ENCODE assay signal across 15 mouse cellular contexts in the genomic region with DNA sequence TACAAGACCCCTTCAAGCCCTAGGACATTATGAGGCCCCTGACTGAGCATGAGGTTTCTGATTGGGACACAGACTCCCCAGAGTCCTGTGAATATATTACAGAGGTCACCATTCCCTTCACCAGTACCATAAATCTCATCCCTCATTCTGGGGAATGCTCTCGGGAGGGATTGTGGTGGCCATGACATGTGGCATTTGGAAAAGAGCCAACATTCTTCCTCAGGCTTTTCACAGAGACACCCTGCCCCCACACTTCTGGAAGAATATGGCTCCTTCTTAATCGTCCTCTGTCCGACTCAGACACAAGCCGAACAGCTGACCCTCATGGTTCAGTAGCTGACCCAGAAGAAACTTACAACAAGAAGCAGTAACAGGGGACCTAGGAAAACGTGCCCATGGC.
A peak's percentile ranks its signal among the peaks of the same experiment; 100 is the strongest.
DNase-seq lines count a peak whose midpoint lies in the region; ATAC-seq and TF ChIP-seq lines count a peak whose summit lies in the region.
"Had no signal": no experiment of that assay in that cellular context is flagged by ENCODE, and none has a peak within 500 bp of the region (broad histone marks: within the 10 kb centered on the region; RNA-seq: fewer than 3 reads in every experiment).

No protein-coding gene starts in this region.

- no peak overlapping the region for H3K4me2 ChIP-seq in lung, postnatal 0 days (replicated peaks; ENCODE audit: low read depth, low read length)
- no peak overlapping the region for H3K4me2 ChIP-seq in kidney, embryonic 15.5 days
- no peak overlapping the region for H3K4me2 ChIP-seq in intestine, embryonic 15.5 days (replicated peaks)
- H3K4me2 ChIP-seq in midbrain, embryonic 15.5 days: no peak overlapping the region
- H3K4me2 ChIP-seq: forebrain, embryonic 12.5 days; hindbrain, embryonic 14.5 days; liver, embryonic 13.5 days had no signal

- H3K27ac ChIP-seq in lung, postnatal 0 days (ENCODE audit: low read length): no peak overlapping the region
- H3K27ac ChIP-seq in kidney, embryonic 15.5 days: peak overlapping the region; percentile 5; the same call in 1 of the 2 replicates
- H3K27ac ChIP-seq in intestine, embryonic 15.5 days: no peak overlapping the region
- H3K27ac ChIP-seq in midbrain, embryonic 15.5 days: no peak overlapping the region
- H3K27ac ChIP-seq: forebrain, embryonic 12.5 days; gastrocnemius, adult 2 months; hindbrain, embryonic 14.5 days; layer of hippocampus, adult 2 months; liver, embryonic 13.5 days had no signal

- H3K36me3 ChIP-seq in lung, postnatal 0 days (ENCODE audit: insufficient read depth, low read length): no peaks in the 10 kb centered on the region
- H3K36me3 ChIP-seq in kidney, embryonic 15.5 days: no peaks in the 10 kb centered on the region
- no peaks in the 10 kb centered on the region for H3K36me3 ChIP-seq in intestine, embryonic 15.5 days
- H3K36me3 ChIP-seq in midbrain, embryonic 15.5 days (replicated peaks): no peaks in the 10 kb centered on the region
- H3K36me3 ChIP-seq: forebrain, embryonic 12.5 days; liver, embryonic 13.5 days had no signal

- H3K9ac ChIP-seq in lung, postnatal 0 days (replicated peaks; ENCODE audit: low read depth): no peak overlapping the region
- H3K9ac ChIP-seq in kidney, embryonic 15.5 days: no peak overlapping the region
- no peak overlapping the region for H3K9ac ChIP-seq in intestine, embryonic 15.5 days
- H3K9ac ChIP-seq in midbrain, embryonic 15.5 days: no peak overlapping the region
- H3K9ac ChIP-seq: forebrain, embryonic 12.5 days; hindbrain, embryonic 14.5 days; liver, embryonic 13.5 days had no signal

- no peaks in the 10 kb centered on the region for H3K9me3 ChIP-seq in lung, postnatal 0 days (ENCODE audit: low read length)
- H3K9me3 ChIP-seq in kidney, embryonic 15.5 days (replicated peaks): no peaks in the 10 kb centered on the region
- no peaks in the 10 kb centered on the region for H3K9me3 ChIP-seq in intestine, embryonic 15.5 days
- no peaks in the 10 kb centered on the region for H3K9me3 ChIP-seq in midbrain, embryonic 15.5 days
- H3K9me3 ChIP-seq: forebrain, embryonic 12.5 days; liver, embryonic 13.5 days had no signal

- H3K4me3 ChIP-seq in lung, postnatal 0 days (ENCODE audit: low read depth, low read length): no peak overlapping the region
- no peak overlapping the region for H3K4me3 ChIP-seq in kidney, embryonic 15.5 days (replicated peaks)
- H3K4me3 ChIP-seq in intestine, embryonic 15.5 days (replicated peaks): no peak overlapping the region
- H3K4me3 ChIP-seq in midbrain, embryonic 15.5 days: no peak overlapping the region
- H3K4me3 ChIP-seq: forebrain, embryonic 12.5 days; gastrocnemius, adult 2 months; layer of hippocampus, adult 2 months; liver, embryonic 13.5 days had no signal

- H3K4me1 ChIP-seq in lung, postnatal 0 days (ENCODE audit: insufficient read depth, low read depth, low read length): no peaks in the 10 kb centered on the region; the same call in 1 of the 2 replicates
- H3K4me1 ChIP-seq in kidney, embryonic 15.5 days: peaks cover 30% of the 10 kb centered on the region
- H3K4me1 ChIP-seq in intestine, embryonic 15.5 days (replicated peaks): 0 out of 2 replicates have a peak, but pooled peaks cover 2% of the 10 kb centered on the region
- peaks cover 16% of the 10 kb centered on the region; the same call in 1 of the 2 replicates for H3K4me1 ChIP-seq in midbrain, embryonic 15.5 days
- H3K4me1 ChIP-seq: liver, embryonic 13.5 days had no signal

- no peak for TF ChIP-seq CTCF in lung, postnatal 0 days (IDR thresholded peaks at IDR 0.05)

- WGBS in lung, postnatal 0 days: 37% methylated on average over 5 of the region's 5 CpGs
- WGBS in kidney, embryonic 15.5 days: 13% methylated on average over 5 of the region's 5 CpGs
- 58% methylated on average over 5 of the region's 5 CpGs for WGBS in intestine, embryonic 15.5 days
- WGBS in midbrain, embryonic 15.5 days: 43% methylated on average over 5 of the region's 5 CpGs

- no peaks in the 10 kb centered on the region for H3K27me3 ChIP-seq in lung, postnatal 0 days (replicated peaks; ENCODE audit: insufficient read depth, low read length)
- no peaks in the 10 kb centered on the region for H3K27me3 ChIP-seq in kidney, embryonic 15.5 days
- H3K27me3 ChIP-seq in intestine, embryonic 15.5 days (replicated peaks): no peaks in the 10 kb centered on the region
- no peaks in the 10 kb centered on the region for H3K27me3 ChIP-seq in midbrain, embryonic 15.5 days (replicated peaks)
- H3K27me3 ChIP-seq: liver, embryonic 13.5 days had no signal

- DNase-seq in adrenal gland, postnatal 14 days: peak; percentile 33
- no peak for DNase-seq in adrenal gland, postnatal 25 days
- DNase-seq in lung, postnatal 0 days (ENCODE audit: low spot score): peak; percentile 54
- DNase-seq in lung, postnatal 25 days (ENCODE audit: low spot score): no peak
- peak; percentile 90 for DNase-seq in mesoderm, embryonic 11.5 days (ENCODE audit: low read depth, low spot score)
- DNase-seq: cerebellum, adult 11 months; gastrocnemius, adult 2 months; liver, embryonic 13.5 days; right cerebral cortex, adult 18-20 months had no signal

- peak; percentile 23 for ATAC-seq in lung, postnatal 0 days
- peak; percentile 69 for ATAC-seq in kidney, embryonic 15.5 days (replicated peaks; ENCODE audit: low FRiP score)
- no peak for ATAC-seq in intestine, embryonic 15.5 days
- no peak for ATAC-seq in midbrain, embryonic 15.5 days (replicated peaks)

- TF ChIP-seq EP300 in lung, postnatal 0 days (IDR thresholded peaks at IDR 0.05): no peak

Comparison
In these comparisons a context has a peak if more than half of its experiments do, and no peak if none do; other contexts are left out.
1. DNase-seq: peak in adrenal gland, postnatal 14 days (single experiment), lung, postnatal 0 days (single experiment) and mesoderm, embryonic 11.5 days (single experiment); none in adrenal gland, postnatal 25 days (single experiment) and lung, postnatal 25 days (single experiment).
2. ATAC-seq: peak in lung, postnatal 0 days (single experiment) and kidney, embryonic 15.5 days (single experiment); none in intestine, embryonic 15.5 days (single experiment) and midbrain, embryonic 15.5 days (single experiment).